In the genomic region with DNA sequence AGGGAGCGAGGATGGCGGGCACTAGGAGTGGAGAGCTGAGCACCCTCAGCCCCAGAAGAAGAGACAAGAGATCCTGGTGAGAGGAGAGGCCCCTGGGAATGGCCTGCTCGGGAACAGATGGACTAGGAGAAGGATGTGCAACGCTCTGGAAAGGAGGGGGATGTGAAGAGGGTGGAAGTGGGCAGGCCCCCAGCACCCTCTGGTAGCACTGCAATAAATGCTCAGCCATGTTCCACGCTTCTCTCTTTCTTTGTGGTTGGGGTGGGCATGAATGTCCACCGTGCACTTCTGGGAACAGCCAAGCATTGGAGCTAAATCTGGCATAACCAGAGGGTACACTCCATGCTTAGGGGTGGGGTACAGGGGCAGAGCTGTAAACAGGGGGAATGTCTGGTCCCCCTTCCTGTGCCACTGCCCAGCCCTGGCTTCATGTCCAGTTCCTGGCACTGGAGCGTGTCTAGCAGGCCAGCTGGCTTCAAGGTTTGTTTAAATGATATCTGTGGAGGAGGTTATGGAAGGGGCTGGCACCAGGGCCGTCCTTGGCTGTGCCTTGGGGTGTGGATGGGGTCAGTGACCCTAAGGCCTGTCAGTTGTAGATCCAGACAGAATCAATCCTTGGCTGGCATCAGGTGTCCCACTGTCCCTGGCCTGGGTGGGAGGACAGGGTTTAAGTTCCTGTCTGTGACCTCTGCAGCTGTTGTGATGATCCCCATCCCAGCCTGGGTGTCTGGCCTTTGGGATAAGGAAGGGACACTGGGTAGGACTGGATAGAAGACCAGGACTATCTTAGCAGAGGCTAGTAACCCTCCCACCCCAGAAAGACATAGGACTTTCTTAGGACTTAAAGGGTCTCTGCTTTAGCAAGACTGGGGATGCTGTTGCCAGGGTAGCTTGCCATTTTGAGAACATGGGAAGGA, we compare ENCODE assay signal across 13 mouse cellular contexts. TPM values are rescaled to one million over a fixed set of nuclear protein-coding genes. Genes with fewer than 3 reads are reported as not detected.
A peak's percentile ranks its signal among the peaks of the same experiment; 100 is the strongest.
DNase-seq lines count a peak whose midpoint lies in the region; ATAC-seq and TF ChIP-seq lines count a peak whose summit lies in the region.
"Had no signal": no experiment of that assay in that cellular context is flagged by ENCODE, and none has a peak within 500 bp of the region (broad histone marks: within the 10 kb centered on the region; RNA-seq: fewer than 3 reads in every experiment).

No protein-coding gene starts in this region.

- TF ChIP-seq CTCF in left cerebral cortex, adult 2 months (IDR thresholded peaks at IDR 0.05), result no peak
- TF ChIP-seq CTCF in intestine, postnatal 0 days (IDR thresholded peaks at IDR 0.05; ENCODE audit: low read depth), result no peak

- H3K4me2 ChIP-seq in heart, embryonic 14.5 days (ENCODE audit: low read length), result peak overlapping the region; percentile 73
- no peak overlapping the region for H3K4me2 ChIP-seq in intestine, postnatal 0 days (replicated peaks; ENCODE audit: low read depth)
- H3K4me2 ChIP-seq: hindbrain, embryonic 15.5 days had no signal

- peaks cover 47 to 69% of the 10 kb centered on the region in 2 experiments for H3K4me1 ChIP-seq in heart, embryonic 14.5 days (ENCODE audit: control insufficient read depth in 2 of 2, insufficient read depth in 2 of 2, low read length in 2 of 2)
- no peaks in the 10 kb centered on the region for H3K4me1 ChIP-seq in intestine, postnatal 0 days (replicated peaks; ENCODE audit: control insufficient read depth, insufficient read depth, low read length)

- H3K27ac ChIP-seq in left cerebral cortex, adult 2 months, result peak overlapping the region; percentile 77
- peak overlapping the region; percentile 88 to 91 for H3K27ac ChIP-seq in heart, embryonic 14.5 days (replicated peaks in 1 of 2; ENCODE audit: control insufficient read depth in 1 of 2, insufficient read depth in 1 of 2, low read depth in 2 of 2, low read length in 2 of 2)
- H3K27ac ChIP-seq in intestine, postnatal 0 days (ENCODE audit: low read depth, low read length), result no peak overlapping the region
- H3K27ac ChIP-seq: hindbrain, embryonic 15.5 days had no signal

- no peak overlapping the region for H3K4me3 ChIP-seq in left cerebral cortex, adult 2 months
- H3K4me3 ChIP-seq in heart, embryonic 14.5 days (ENCODE audit: control insufficient read depth in 1 of 2, insufficient read depth in 1 of 2, low read depth in 1 of 2, low read length in 2 of 2), result peak overlapping the region; percentile 53 to 54
- no peak overlapping the region for H3K4me3 ChIP-seq in intestine, postnatal 0 days (ENCODE audit: low read depth, low read length)
- H3K4me3 ChIP-seq: hindbrain, embryonic 15.5 days had no signal

- no peak for ATAC-seq in heart, embryonic 14.5 days (ENCODE audit: insufficient number of reproducible peaks, insufficient read depth, low FRiP score, low read depth)
- ATAC-seq in intestine, postnatal 0 days, result no peak
- ATAC-seq: Patski had no signal

- 53% methylated on average over 8 of the region's 8 CpGs for WGBS in heart, embryonic 14.5 days
- WGBS in intestine, postnatal 0 days, result 72% methylated on average over 8 of the region's 8 CpGs

- peaks cover 8% of the 10 kb centered on the region for H3K36me3 ChIP-seq in heart, embryonic 14.5 days (ENCODE audit: control insufficient read depth, insufficient read depth, low read length)
- H3K36me3 ChIP-seq in intestine, postnatal 0 days (ENCODE audit: control insufficient read depth, insufficient read depth), result peaks cover 14% of the 10 kb centered on the region

- H3K9ac ChIP-seq in heart, embryonic 14.5 days (ENCODE audit: low read length), result peak overlapping the region; percentile 89
- H3K9ac ChIP-seq in intestine, postnatal 0 days (ENCODE audit: low read depth, low read length), result no peak overlapping the region
- H3K9ac ChIP-seq: hindbrain, embryonic 15.5 days had no signal

- intact Hi-C loops in left cerebral cortex, adult 2 months (cut with DNase I), result no loop called here

- peaks cover 12% of the 10 kb centered on the region; the same call in 1 of the 2 replicates for H3K27me3 ChIP-seq in heart, embryonic 14.5 days (ENCODE audit: control insufficient read depth, insufficient read depth, low read length)
- H3K27me3 ChIP-seq in intestine, postnatal 0 days (replicated peaks; ENCODE audit: control insufficient read depth, insufficient read depth, low read length), result peaks cover 18% of the 10 kb centered on the region; the same call in 1 of the 2 replicates
- H3K27me3 ChIP-seq: Patski had no signal

- DNase-seq in cerebellum, postnatal 25 days, result peak; percentile 46 to 53
- no peak for DNase-seq in cerebellum, postnatal 36 days
- peak in 1 of 2 experiments; percentile 27 for DNase-seq in left cerebral cortex, adult 2 months (ENCODE audit: extremely low spot score in 1 of 2, low spot score in 2 of 2)
- DNase-seq in left cerebral cortex, adult 8-10 months (ENCODE audit: low spot score in 2 of 2), result no peak
- DNase-seq in gastrocnemius, adult 18-20 months (ENCODE audit: low spot score), result peak; percentile 90
- no peak for DNase-seq in adrenal gland, adult (ENCODE audit: inconsistent age in 2 of 2, low spot score in 1 of 2)
- DNase-seq: adrenal gland, postnatal 36 days; thymus, postnatal 36 days had no signal

- no peaks in the 10 kb centered on the region for H3K9me3 ChIP-seq in heart, embryonic 14.5 days (ENCODE audit: control insufficient read depth, low read length)
- H3K9me3 ChIP-seq in intestine, postnatal 0 days (ENCODE audit: control insufficient read depth), result no peaks in the 10 kb centered on the region
- H3K9me3 ChIP-seq: hindbrain, embryonic 15.5 days had no signal

RNA-seq across cellular contexts. Expression of a gene that starts 1.3 kb away (rescaled TPM):
- total RNA-seq in left cerebral cortex, adult 2 months (2021), result under 1 TPM in 1 of 2 experiments, not detected in 1; 0.51 TPM
- total RNA-seq in left cerebral cortex, adult 8-10 months (2022), result 1 to 10 TPM in 2 of 4 experiments, under 1 TPM in 2; 0.65 to 1.7 (median 0.96) TPM
- 1 to 10 TPM; 1.2 to 8.2 TPM for total RNA-seq in gastrocnemius, adult 18-20 months (2021)
- 0.70 and 0.86 TPM in 2 replicates for polyA plus RNA-seq in heart, embryonic 14.5 days (2014; fragmentation: Nextera tagmentation; extraction: Ambion mirVana)
- not detected in 2 replicates for polyA plus RNA-seq in intestine, postnatal 0 days (2015; fragmentation: Nextera tagmentation; extraction: Ambion mirVana)
- total RNA-seq: megakaryocyte, adult 5-6 weeks had no signal
- polyA plus RNA-seq: Patski had no signal

RNA-seq across cellular contexts. Expression of a gene that starts 1.4 kb away (rescaled TPM):
- total RNA-seq in left cerebral cortex, adult 2 months (2021), result 1 to 10 TPM; 8.7 to 10.0 TPM
- total RNA-seq in left cerebral cortex, adult 8-10 months (2022), result 10 to 100 TPM in 2 of 4 experiments, 1 to 10 TPM in 2; 8.2 to 16.6 (median 12.1) TPM
- 1,000 to 10,000 TPM; 3,864 to 4,194 TPM for total RNA-seq in gastrocnemius, adult 18-20 months (2021)
- polyA plus RNA-seq in heart, embryonic 14.5 days (2014; fragmentation: Nextera tagmentation; extraction: Ambion mirVana), result 169 and 178 TPM in 2 replicates
- polyA plus RNA-seq in intestine, postnatal 0 days (2015; fragmentation: Nextera tagmentation; extraction: Ambion mirVana), result 0.44 and 0.69 TPM in 2 replicates
- total RNA-seq: megakaryocyte, adult 5-6 weeks had no signal
- polyA plus RNA-seq: hindbrain, embryonic 15.5 days; Patski had no signal

RNA-seq across cellular contexts. Expression of a gene that starts 15.3 kb away (rescaled TPM):
- total RNA-seq in left cerebral cortex, adult 2 months (2021), result 10 to 100 TPM; 10.2 to 11.9 TPM
- 10 to 100 TPM in 2 of 4 experiments, 1 to 10 TPM in 2; 8.5 to 11.1 (median 9.9) TPM for total RNA-seq in left cerebral cortex, adult 8-10 months (2022)
- 1 to 10 TPM; 2.3 to 3.7 TPM for total RNA-seq in gastrocnemius, adult 18-20 months (2021)
- polyA plus RNA-seq in heart, embryonic 14.5 days (2014; fragmentation: Nextera tagmentation; extraction: Ambion mirVana), result 14.2 and 15.5 TPM in 2 replicates
- 14.7 and 15.1 TPM in 2 replicates for polyA plus RNA-seq in intestine, postnatal 0 days (2015; fragmentation: Nextera tagmentation; extraction: Ambion mirVana)

RNA-seq across cellular contexts. Expression of a gene that starts 26.8 kb away (rescaled TPM):
- total RNA-seq in left cerebral cortex, adult 2 months (2021), result 10 to 100 TPM; 35.7 to 42.4 TPM
- 10 to 100 TPM; 35.7 to 40.8 (median 38.3) TPM for total RNA-seq in left cerebral cortex, adult 8-10 months (2022)
- total RNA-seq in gastrocnemius, adult 18-20 months (2021), result 10 to 100 TPM; 11.1 to 13.6 TPM
- 33.1 and 35.4 TPM in 2 replicates for polyA plus RNA-seq in heart, embryonic 14.5 days (2014; fragmentation: Nextera tagmentation; extraction: Ambion mirVana)
- polyA plus RNA-seq in intestine, postnatal 0 days (2015; fragmentation: Nextera tagmentation; extraction: Ambion mirVana), result 29.0 and 30.1 TPM in 2 replicates

RNA-seq across cellular contexts. Expression of a gene that starts 27.3 kb away (rescaled TPM):
- 1 to 10 TPM; 1.8 to 1.9 TPM for total RNA-seq in left cerebral cortex, adult 2 months (2021)
- total RNA-seq in left cerebral cortex, adult 8-10 months (2022), result 1 to 10 TPM; 2.0 to 2.6 (median 2.3) TPM
- 1 to 10 TPM; 1.1 to 1.7 TPM for total RNA-seq in gastrocnemius, adult 18-20 months (2021)
- 54.5 and 55.1 TPM in 2 replicates for polyA plus RNA-seq in heart, embryonic 14.5 days (2014; fragmentation: Nextera tagmentation; extraction: Ambion mirVana)
- polyA plus RNA-seq in intestine, postnatal 0 days (2015; fragmentation: Nextera tagmentation; extraction: Ambion mirVana), result 19.4 and 20.7 TPM in 2 replicates
- total RNA-seq: megakaryocyte, adult 5-6 weeks had no signal

Comparison
In these comparisons a context has a peak if more than half of its experiments do, and no peak if none do; other contexts are left out.
1. DNase-seq: peak in cerebellum, postnatal 25 days (2 of 2) and gastrocnemius, adult 18-20 months (single experiment); none in cerebellum, postnatal 36 days (0 of 2), left cerebral cortex, adult 8-10 months (0 of 2) and adrenal gland, adult (0 of 2).
2. H3K4me3 ChIP-seq: peak in heart, embryonic 14.5 days (2 of 2); none in left cerebral cortex, adult 2 months (single experiment) and intestine, postnatal 0 days (single experiment).
3. RNA of a gene that starts 1.4 kb away (total RNA-seq): 3,864 to 4,194 TPM in gastrocnemius, adult 18-20 months; 8.2 to 16.6 TPM in left cerebral cortex, adult 8-10 months and 8.7 to 10.0 TPM in left cerebral cortex, adult 2 months; every median in the first group is over 100 times any median in the second.